Mouse (Mus musculus) heart, adult 2 months (tissue): ENCODE data around the gene Srsf5.

Experiments
- CTCF ChIP-seq: fragments of 200-600 bp; IDR thresholded peaks from 2 replicates; pipeline ENCODE4 v1.8.1; 2022; ENCODE audit warnings: antibody characterized with exemption, mild to moderate bottlenecking, moderate library complexity
- EP300 ChIP-seq: fragments of 200-500 bp; IDR thresholded peaks from 2 replicates; pipeline ENCODE4 v1.6.1; 2011; ENCODE audit warnings: low read depth, low read length, control low read depth; ENCODE audit not compliant: insufficient read depth
- POLR2A ChIP-seq: fragments of 200-500 bp; IDR thresholded peaks from 2 replicates; pipeline ENCODE4 v1.6.1; 2011; ENCODE audit warnings: mild to moderate bottlenecking, low read depth, low read length, control low read depth; ENCODE audit not compliant: insufficient read depth

GRCm38 (mm10) chr12:80931402-80932140 is 13.7 kb upstream of the Srsf5 start:
- TF ChIP-seq EP300 (no peak), POLR2A (no peak), CTCF (no peak)
